31 mouse cellular contexts compared by ENCODE assay signal in the genomic region with DNA sequence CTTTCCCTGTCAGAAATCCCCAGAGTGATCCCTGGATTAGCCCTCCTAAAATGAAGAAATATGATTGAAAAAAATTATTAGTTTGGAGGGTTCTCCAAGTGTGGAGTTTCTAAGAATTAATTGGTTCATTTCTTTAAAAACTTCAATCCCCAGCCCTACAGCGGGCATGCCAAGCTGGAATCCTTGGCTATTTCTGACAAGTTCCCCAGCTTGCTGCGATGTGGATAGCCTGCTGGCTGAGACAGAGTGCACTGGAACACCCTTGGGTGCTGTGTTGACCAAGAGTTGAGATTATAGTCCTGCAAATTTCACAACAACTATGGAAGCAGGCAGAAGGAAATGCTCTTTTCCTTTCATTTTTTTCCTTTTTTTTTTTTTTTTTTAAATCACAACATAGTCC. TPM values are rescaled to one million over a fixed set of nuclear protein-coding genes. Genes with fewer than 3 reads are reported as not detected.
"Had no signal": no experiment of that assay in that cellular context is flagged by ENCODE, and none has a peak within 500 bp of the region (broad histone marks: within the 10 kb centered on the region; RNA-seq: fewer than 3 reads in every experiment).

No protein-coding gene starts in this region.

- H3K4me1 ChIP-seq: heart, embryonic 15.5 days; hindbrain, embryonic 12.5 days; liver, embryonic 13.5 days; liver, embryonic 15.5 days had no signal

- H3K36me3 ChIP-seq: heart, embryonic 13.5 days; heart, embryonic 15.5 days; hindbrain, embryonic 10.5 days; hindbrain, embryonic 12.5 days; limb, embryonic 10.5 days; limb, embryonic 12.5 days; liver, embryonic 13.5 days; liver, embryonic 15.5 days had no signal

- H3K9me3 ChIP-seq: heart, embryonic 13.5 days; heart, embryonic 15.5 days; hindbrain, embryonic 10.5 days; hindbrain, embryonic 12.5 days; limb, embryonic 10.5 days; limb, embryonic 12.5 days; liver, embryonic 13.5 days; liver, embryonic 15.5 days had no signal

- H3K27me3 ChIP-seq: heart, embryonic 13.5 days; heart, embryonic 15.5 days; hindbrain, embryonic 12.5 days; limb, embryonic 12.5 days; liver, embryonic 13.5 days; liver, embryonic 15.5 days had no signal

- H3K9ac ChIP-seq: heart, embryonic 13.5 days; heart, embryonic 15.5 days; hindbrain, embryonic 12.5 days; hindbrain, embryonic 14.5 days; limb, embryonic 12.5 days; liver, embryonic 13.5 days; liver, embryonic 15.5 days had no signal

- H3K4me2 ChIP-seq: heart, embryonic 11.5 days; heart, embryonic 13.5 days; heart, embryonic 15.5 days; hindbrain, embryonic 12.5 days; hindbrain, embryonic 14.5 days; limb, embryonic 12.5 days; liver, embryonic 11.5 days; liver, embryonic 13.5 days; liver, embryonic 15.5 days had no signal

- ATAC-seq: hindbrain, embryonic 16.5 days; inflammation-experienced regulatory T-cells, adult 6 months; intestine, embryonic 16.5 days had no signal

- H3K4me3 ChIP-seq: gastrocnemius, adult 2 months; heart, adult 2 months; heart, embryonic 13.5 days; heart, embryonic 15.5 days; hindbrain, embryonic 10.5 days; hindbrain, embryonic 12.5 days; limb, embryonic 10.5 days; limb, embryonic 12.5 days; liver, embryonic 13.5 days; liver, embryonic 15.5 days had no signal

- DNase-seq: gastrocnemius, adult 2 months; gastrocnemius, postnatal 10 days; gastrocnemius, postnatal 25 days; heart, postnatal 14 days; heart, postnatal 36 days; kidney, adult 18-20 months; kidney, adult 8-10 months; kidney, postnatal 10 days; kidney, postnatal 25 days; kidney, postnatal 4 days; layer of hippocampus, adult 9-11 months; layer of hippocampus, postnatal 36 days; liver; liver, embryonic 13.5 days had no signal

- H3K27ac ChIP-seq: gastrocnemius, adult 2 months; heart, adult 2 months; heart, embryonic 13.5 days; heart, embryonic 15.5 days; hindbrain, embryonic 10.5 days; hindbrain, embryonic 12.5 days; hindbrain, embryonic 14.5 days; limb, embryonic 10.5 days; limb, embryonic 12.5 days; liver, embryonic 13.5 days; liver, embryonic 15.5 days had no signal

RNA-seq across cellular contexts. Expression of a gene that starts 24.1 kb away (rescaled TPM):
- polyA plus RNA-seq: heart, adult 2 months; heart, embryonic 11.5 days; heart, embryonic 13.5 days; heart, embryonic 15.5 days; heart, postnatal 0 days; hindbrain, embryonic 10.5 days; hindbrain, embryonic 12.5 days; hindbrain, embryonic 14.5 days; hindbrain, embryonic 16.5 days; intestine, embryonic 16.5 days; kidney, embryonic 14.5 days; kidney, embryonic 16.5 days; limb, embryonic 10.5 days; limb, embryonic 12.5 days; liver, embryonic 11.5 days; liver, embryonic 13.5 days; liver, embryonic 15.5 days had no signal
